Mouse (Mus musculus) midbrain, embryonic 11.5 days (tissue): ENCODE data around the gene Ackr2. TPM values are rescaled to one million over a fixed set of nuclear protein-coding genes. Genes with fewer than 3 reads are reported as not detected.
A peak's percentile ranks its signal among the peaks of the same experiment; 100 is the strongest.

Source experiments
- ATAC-seq: fragments of 200-750 bp; cut with Nextera tagmentation; 2 replicates; pipeline ENCODE4 v1.8.0; 2017; ENCODE audit warnings: moderate TSS enrichment, moderate library complexity; ENCODE audit not compliant: low FRiP score
- DNase-seq: peaks from one replicate; pipeline ENCODE4 v3.0.0; 2015; ENCODE audit warnings: low spot score; ENCODE audit errors: missing footprints
- H3K27ac ChIP-seq: fragments of 300-500 bp; sonication (generic); 2 replicates; pipeline ENCODE4 v1.5.1; 2014; ENCODE audit warnings: low read depth, low read length
- H3K27me3 ChIP-seq: fragments of 300-500 bp; sonication (generic); 2 replicates; pipeline ENCODE4 v1.6.1; 2014; ENCODE audit warnings: mild to moderate bottlenecking, low read length, moderate library complexity, mixed read lengths; ENCODE audit not compliant: control insufficient read depth, insufficient read depth
- H3K36me3 ChIP-seq: fragments of 300-500 bp; sonication (generic); 2 replicates; pipeline ENCODE4 v1.6.1; 2014; ENCODE audit warnings: mild to moderate bottlenecking, low read length, moderate library complexity, mixed read lengths; ENCODE audit not compliant: control insufficient read depth, insufficient read depth
- H3K4me1 ChIP-seq: fragments of 300-500 bp; sonication (generic); 2 replicates; pipeline ENCODE4 v1.6.1; 2014; ENCODE audit warnings: low read length; ENCODE audit not compliant: control insufficient read depth, insufficient read depth
- H3K4me2 ChIP-seq: fragments of 300-500 bp; sonication (generic); 2 replicates; pipeline ENCODE4 v1.6.1; 2014; ENCODE audit warnings: mild to moderate bottlenecking, moderate library complexity
- H3K4me3 ChIP-seq: fragments of 300-500 bp; sonication (generic); 2 replicates; pipeline ENCODE4 v1.5.1; 2014; ENCODE audit warnings: low read depth, low read length
- H3K9ac ChIP-seq: fragments of 300-500 bp; sonication (generic); 2 replicates; pipeline ENCODE4 v1.6.1; 2014; ENCODE audit warnings: low read length
- H3K9me3 ChIP-seq: fragments of 300-500 bp; sonication (generic); 2 replicates; pipeline ENCODE4 v1.6.1; 2016; ENCODE audit warnings: low read length; ENCODE audit not compliant: control insufficient read depth
- WGBS: fragments of 180-500 bp; shearing (Covaris S2); extraction: QIAGEN DNeasy Blood & Tissue Kit; methylation state at CpG from one replicate; pipeline ENCODE4 v1.1.7; 2014; 5-methylcytosine and 5-hydroxymethylcytosine counted together
- polyA plus RNA-seq: library from polyadenylated mRNA; unstranded; fragments of >200 nt; fragmentation: Nextera tagmentation; extraction: Ambion mirVana; gene quantifications from 2 replicates; pipeline ENCODE4 v1.2.1, GENCODE M21; 2014

Gene Ackr2
- polyA plus RNA-seq: 1.6 and 1.7 TPM in 2 replicates

GRCm38 (mm10) chr9:121898245-121898644 lies at the start of gene Ackr2:
TSS of gene Ackr2 (plus strand) at chr9:121898355.
- H3K4me2 ChIP-seq: no peak within 1 kb of the TSS
- ATAC-seq (no peak), DNase-seq (no peak)
- no peak within 1 kb of the TSS for H3K4me3 ChIP-seq
- no peaks in the 10 kb centered on the region for H3K36me3 ChIP-seq
- H3K4me1 ChIP-seq: no peaks in the 10 kb centered on the region
- WGBS: 81% methylated on average over 9 of the region's 9 CpGs
- no peaks in the 10 kb centered on the region for H3K27me3 ChIP-seq
- H3K9me3 ChIP-seq: no peaks in the 10 kb centered on the region
- no peak within 1 kb of the TSS for H3K27ac ChIP-seq
- H3K9ac ChIP-seq: no peak within 1 kb of the TSS

- no peak for ATAC-seq
Observed at GRCm38 (mm10) chr9:121854246-121854645, 43.9 kb upstream of the Ackr2 start.

GRCm38 (mm10) chr9:121856649-121857416 lies 41.3 kb upstream of the Ackr2 start:
- Histone ChIP-seq H3K27me3 (no peaks in the 10 kb centered on the region), H3K9ac (peak overlapping the region; percentile 90), H3K36me3 (no peaks in the 10 kb centered on the region; the same call in 1 of the 2 replicates), H3K9me3 (no peaks in the 10 kb centered on the region), H3K4me3 (peak overlapping the region; percentile 84), H3K4me1 (peaks cover 7% of the 10 kb centered on the region), H3K4me2 (peak overlapping the region; percentile 81), H3K27ac (peak overlapping the region; percentile 87)
- WGBS: 3% methylated on average over 39 of the region's 39 CpGs
- DNase-seq (no peak), ATAC-seq (peak; percentile 41)

More at GRCm38 (mm10) chr9:121854246-121854645, 43.9 kb upstream of the Ackr2 start:
- H3K4me2 ChIP-seq: no peak overlapping the region
- H3K27me3 ChIP-seq: no peaks in the 10 kb centered on the region
- peak; percentile 77 for DNase-seq
- no peak overlapping the region for H3K9ac ChIP-seq
- no peaks in the 10 kb centered on the region; the same call in 1 of the 2 replicates for H3K36me3 ChIP-seq
- no peak overlapping the region for H3K4me3 ChIP-seq
- no peaks in the 10 kb centered on the region for H3K9me3 ChIP-seq
- WGBS: 96% methylated on average over 3 of the region's 3 CpGs
- peaks cover 7% of the 10 kb centered on the region for H3K4me1 ChIP-seq
- H3K27ac ChIP-seq: no peak overlapping the region

- H3K4me2 ChIP-seq: peak overlapping the region; percentile 81
- H3K9ac ChIP-seq: peak overlapping the region; percentile 90
- H3K9me3 ChIP-seq: no peaks in the 10 kb centered on the region
- H3K27me3 ChIP-seq: no peaks in the 10 kb centered on the region
- peak; percentile 98 for ATAC-seq
- H3K4me3 ChIP-seq: peak overlapping the region; percentile 84
- no peaks in the 10 kb centered on the region; the same call in 1 of the 2 replicates for H3K36me3 ChIP-seq
- under 1% methylated on average over 65 of the region's 70 CpGs for WGBS
- DNase-seq: peak; percentile 99
- H3K4me1 ChIP-seq: peaks cover 7% of the 10 kb centered on the region
- H3K27ac ChIP-seq: peak overlapping the region; percentile 87
Observed at GRCm38 (mm10) chr9:121857474-121858152, 40.5 kb upstream of the Ackr2 start.

GRCm38 (mm10) chr9:121858153-121858488 lies 40.0 kb upstream of the Ackr2 start, which contains the start of gene Higd1a:
TSS of gene Higd1a (minus strand) at chr9:121858362.
- H3K4me3 ChIP-seq: peak within 1 kb of the TSS; percentile 84
- H3K9ac ChIP-seq: peak within 1 kb of the TSS; percentile 90
- H3K4me1 ChIP-seq: peaks cover 7% of the 10 kb centered on the region
- 21% methylated on average over 6 of the region's 6 CpGs for WGBS
- H3K4me2 ChIP-seq: peak within 1 kb of the TSS; percentile 81
- no peaks in the 10 kb centered on the region for H3K36me3 ChIP-seq
- H3K9me3 ChIP-seq: no peaks in the 10 kb centered on the region
- H3K27me3 ChIP-seq: no peaks in the 10 kb centered on the region
- H3K27ac ChIP-seq: peak within 1 kb of the TSS; percentile 87
- ATAC-seq (no peak), DNase-seq (no peak)

GRCm38 (mm10) chr9:121859345-121859744 lies 38.8 kb upstream of the Ackr2 start:
- Histone ChIP-seq H3K27ac (no peak overlapping the region), H3K4me2 (no peak overlapping the region), H3K36me3 (no peaks in the 10 kb centered on the region), H3K27me3 (no peaks in the 10 kb centered on the region), H3K9ac (no peak overlapping the region), H3K4me1 (peaks cover 7% of the 10 kb centered on the region), H3K4me3 (no peak overlapping the region), H3K9me3 (no peaks in the 10 kb centered on the region)
- DNase-seq (peak; percentile 76), ATAC-seq (no peak)
- 92% methylated on average over 2 of the region's 2 CpGs for WGBS

GRCm38 (mm10) chr9:121860921-121861320 lies 37.2 kb upstream of the Ackr2 start:
- DNase-seq (peak; percentile 62), ATAC-seq (no peak)
- Histone ChIP-seq H3K9ac (no peak overlapping the region), H3K36me3 (no peaks in the 10 kb centered on the region), H3K27ac (no peak overlapping the region), H3K4me1 (peaks cover 7% of the 10 kb centered on the region), H3K4me2 (no peak overlapping the region), H3K9me3 (no peaks in the 10 kb centered on the region), H3K4me3 (no peak overlapping the region), H3K27me3 (no peaks in the 10 kb centered on the region)
- 89% methylated on average over 2 of the region's 2 CpGs for WGBS

GRCm38 (mm10) chr9:121864837-121865236 lies 33.3 kb upstream of the Ackr2 start:
- Histone ChIP-seq H3K4me1 (no peaks in the 10 kb centered on the region), H3K9ac (no peak overlapping the region), H3K27me3 (no peaks in the 10 kb centered on the region), H3K27ac (no peak overlapping the region), H3K36me3 (no peaks in the 10 kb centered on the region), H3K4me2 (no peak overlapping the region), H3K9me3 (no peaks in the 10 kb centered on the region), H3K4me3 (no peak overlapping the region)
- ATAC-seq (no peak), DNase-seq (no peak)
- WGBS: 76% methylated on average over 4 of the region's 4 CpGs

GRCm38 (mm10) chr9:121865425-121866008 lies 32.6 kb upstream of the Ackr2 start:
- Histone ChIP-seq H3K9ac (no peak overlapping the region), H3K4me3 (no peak overlapping the region), H3K27ac (no peak overlapping the region), H3K27me3 (no peaks in the 10 kb centered on the region), H3K4me2 (no peak overlapping the region), H3K4me1 (no peaks in the 10 kb centered on the region), H3K36me3 (no peaks in the 10 kb centered on the region), H3K9me3 (no peaks in the 10 kb centered on the region)
- peak; percentile 54 for DNase-seq
- no peak for ATAC-seq
- 52% methylated on average over 3 of the region's 3 CpGs for WGBS
